Mouse (Mus musculus): ENCODE measurements around the gene Fam213a.
"Not testable (repeated sequence)": the region's sequence is repeated elsewhere in the genome, so short reads cannot be mapped to it uniquely, and the experiment has no call there.

The Fam213a gene

GRCm38 (mm10) chr14:41013630-41014613 is at the start of gene Fam213a:
Gene Fam213a, minus strand, starts transcription at chr14:41013788.
- DNase-seq (ENCODE audit: low read depth, low spot score), result peak; percentile 67

DNA sequence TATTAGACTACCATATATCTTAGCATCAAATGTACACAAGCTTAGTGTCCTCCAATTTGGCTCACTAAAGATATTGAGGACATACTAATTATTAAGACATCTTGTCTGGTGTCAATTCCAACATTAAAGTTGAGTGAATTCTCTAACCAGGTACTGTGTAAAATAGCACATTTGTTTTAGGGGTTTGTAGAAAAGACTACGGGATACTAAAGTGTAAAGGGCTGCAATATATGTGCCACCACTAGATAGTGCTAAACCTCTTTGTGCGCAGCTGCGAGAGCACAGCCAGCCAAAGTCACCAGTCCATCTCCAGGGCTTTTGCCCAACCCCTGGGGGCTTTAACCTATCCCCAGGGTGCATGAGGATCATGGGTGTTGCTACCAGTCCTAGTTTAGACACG is 39.6 kb upstream of the Fam213a start:
- DNase-seq (ENCODE audit: low read depth, low spot score), result not testable (repeated sequence)

GRCm38 (mm10) chr14:41052481-41052880 is 38.9 kb upstream of the Fam213a start:
- DNase-seq (ENCODE audit: low read depth, low spot score), result no peak

DNA sequence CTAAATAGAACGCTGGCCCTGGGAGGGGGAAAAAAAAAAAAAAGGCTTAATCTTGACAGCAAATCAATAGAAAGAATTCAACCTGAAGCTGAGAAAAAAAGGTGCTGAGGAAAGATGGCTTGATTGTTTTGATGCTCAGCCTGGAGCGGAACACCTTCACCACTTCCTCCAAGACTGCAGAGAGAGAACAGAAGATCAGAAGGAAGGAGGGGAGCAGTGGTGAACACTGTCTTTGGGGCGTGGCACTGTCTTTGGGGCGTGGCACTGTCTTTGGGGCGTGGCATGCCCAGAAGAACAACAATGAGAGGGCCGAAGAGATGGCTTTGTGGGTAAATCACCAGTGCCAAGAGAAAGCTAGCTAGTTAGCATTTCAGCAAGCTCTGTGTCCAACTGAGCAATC is 36.9 kb upstream of the Fam213a start:
- no peak for DNase-seq (ENCODE audit: low read depth, low spot score)

- no peak for DNase-seq (ENCODE audit: low read depth, low spot score)
Observed at GRCm38 (mm10) chr14:41047402-41047801, 33.8 kb upstream of the Fam213a start.

- DNase-seq (ENCODE audit: low read depth, low spot score), result peak; percentile 70
Observed at GRCm38 (mm10) chr14:41035146-41035798, 21.7 kb upstream of the Fam213a start.

- DNase-seq (ENCODE audit: low read depth, low spot score), result peak; percentile 83
Observed at GRCm38 (mm10) chr14:41033135-41034110, 19.8 kb upstream of the Fam213a start.

DNA sequence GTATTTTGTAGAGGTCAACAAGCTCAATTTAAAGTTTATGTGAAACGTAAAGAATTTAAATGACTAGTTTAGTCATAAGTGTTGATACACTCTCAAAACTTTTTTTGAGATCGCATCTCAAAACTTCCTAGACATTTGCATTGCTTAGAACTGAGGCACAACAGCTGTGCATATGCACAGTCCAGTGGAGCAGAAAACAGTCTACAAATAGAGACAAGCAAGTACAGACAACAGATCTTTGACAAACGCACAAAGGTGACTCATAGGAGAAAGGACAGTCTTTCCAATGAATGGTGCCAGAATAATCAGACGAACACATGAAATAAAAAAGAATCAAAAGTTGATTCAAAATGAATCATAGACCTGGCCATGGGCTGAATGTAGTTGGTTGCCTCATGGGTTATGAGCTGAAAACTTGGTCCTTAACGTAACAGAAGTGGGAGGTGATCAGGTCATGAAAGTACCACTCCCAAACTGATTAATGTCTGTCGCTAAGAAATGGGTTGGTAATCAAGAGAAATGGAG is 17.5 kb upstream of the Fam213a start:
- DNase-seq (ENCODE audit: low read depth, low spot score), result peak; percentile 44

DNA sequence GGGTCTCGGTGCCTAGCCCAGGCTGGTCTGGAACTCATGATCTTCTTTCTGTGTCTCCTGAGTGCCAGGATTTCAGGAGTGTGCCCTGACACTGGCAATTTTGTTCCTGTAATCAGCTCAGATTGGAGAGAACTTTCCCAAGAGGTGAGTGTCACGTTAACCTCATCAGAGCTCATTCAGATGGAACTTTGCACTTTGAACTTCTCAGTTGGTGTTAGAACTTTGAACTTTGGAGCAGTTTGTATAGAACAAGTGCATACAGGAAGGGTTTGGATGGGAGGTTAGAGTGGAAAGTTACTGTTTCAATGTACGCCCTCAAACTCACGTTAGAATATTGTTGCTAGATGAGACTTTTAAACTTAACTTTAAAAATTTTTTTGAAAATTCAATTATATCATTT is 15.7 kb upstream of the Fam213a start:
- no peak for DNase-seq (ENCODE audit: low read depth, low spot score)

DNA sequence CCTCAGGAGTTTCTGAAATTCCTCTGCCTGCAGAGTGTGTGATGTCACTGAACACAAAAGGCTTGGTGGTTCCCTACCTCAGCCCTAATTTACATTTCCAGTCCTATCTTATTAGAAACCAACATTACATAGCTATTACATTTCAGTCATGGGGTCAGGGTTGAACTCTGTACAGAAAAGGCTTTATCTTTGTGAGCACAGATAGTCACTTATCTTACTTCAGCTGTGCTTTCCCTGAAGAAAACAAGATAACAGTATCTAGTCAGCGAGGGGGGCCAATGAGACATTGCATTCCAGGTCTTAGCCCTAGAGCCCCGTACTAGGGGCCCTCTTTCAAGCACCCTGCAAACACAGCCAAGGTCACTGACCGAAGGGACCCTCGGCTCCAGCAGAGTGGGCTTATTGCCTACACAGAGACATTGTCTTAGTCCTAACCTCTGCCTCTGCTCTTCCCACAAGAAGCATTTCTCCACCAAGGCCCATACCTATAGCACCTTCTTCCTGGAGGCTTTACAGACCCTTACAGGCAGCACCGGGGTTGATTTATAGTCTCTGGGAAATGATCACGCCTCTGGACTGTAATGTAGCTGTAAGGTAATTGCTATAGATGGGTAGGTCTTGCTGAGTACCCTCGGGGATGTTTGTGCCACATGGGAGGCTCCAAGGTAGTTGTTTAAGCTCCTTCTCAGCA is 12.2 kb upstream of the Fam213a start:
- DNase-seq (ENCODE audit: low read depth, low spot score), result no peak

- DNase-seq (ENCODE audit: low read depth, low spot score), result no peak
Observed at GRCm38 (mm10) chr14:41025087-41025486, 11.5 kb upstream of the Fam213a start.

GRCm38 (mm10) chr14:41021246-41021645 is 7.7 kb upstream of the Fam213a start:
- no peak for DNase-seq (ENCODE audit: low read depth, low spot score)

- DNase-seq (ENCODE audit: low read depth, low spot score), result peak; percentile 47
Observed at GRCm38 (mm10) chr14:41017460-41017859, 3.9 kb upstream of the Fam213a start.

- DNase-seq (ENCODE audit: low read depth, low spot score), result no peak
Observed at GRCm38 (mm10) chr14:41014701-41015240, 1.2 kb upstream of the Fam213a start.

DNA sequence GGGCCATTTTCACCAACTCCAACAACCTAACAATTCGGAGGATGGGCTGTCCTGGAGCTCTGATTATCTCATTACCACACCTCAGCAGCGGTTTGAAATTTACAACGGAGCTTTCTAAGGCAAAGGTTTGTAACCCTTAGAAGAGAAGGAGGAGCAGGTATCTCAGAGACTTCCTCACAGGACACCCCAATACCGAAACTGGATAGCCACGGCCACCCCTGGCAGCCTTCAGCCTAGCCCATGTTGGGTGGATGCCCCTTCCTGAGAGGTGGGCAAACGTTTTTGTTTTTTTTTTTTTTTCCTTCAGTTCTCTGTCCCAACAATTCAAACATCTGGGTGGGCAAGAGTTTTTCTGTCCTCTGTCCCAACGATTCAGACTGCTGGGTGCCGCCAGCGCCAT is 445 bp downstream of the Fam213a start:
- no peak for DNase-seq (ENCODE audit: low read depth, low spot score)

DNA sequence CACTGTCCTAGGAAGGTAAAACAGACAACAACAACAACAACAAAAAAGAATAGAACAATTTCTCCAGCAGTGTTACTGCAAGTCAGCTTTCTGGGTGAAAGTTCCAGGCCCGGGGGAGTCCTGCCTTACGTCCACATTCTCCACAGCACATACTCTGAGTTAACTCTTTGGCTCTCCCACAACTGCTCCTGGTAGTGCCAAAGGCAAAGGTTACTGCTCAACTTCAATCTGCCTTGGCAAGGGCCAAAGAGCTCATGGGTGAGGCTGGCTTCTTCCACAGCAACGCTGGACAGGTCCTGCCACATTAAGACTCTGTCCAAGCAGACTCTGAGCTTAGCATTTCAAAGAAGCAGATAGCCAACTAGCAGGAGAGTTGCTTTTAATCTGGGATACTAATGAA is 1.7 kb downstream of the Fam213a start:
- DNase-seq (ENCODE audit: low read depth, low spot score), result no peak

- peak; percentile 12 for DNase-seq (ENCODE audit: low read depth, low spot score)
Observed at GRCm38 (mm10) chr14:41008138-41008537, 5.5 kb downstream of the Fam213a start.

- DNase-seq (ENCODE audit: low read depth, low spot score), result no peak
Observed at GRCm38 (mm10) chr14:41007641-41008040, 5.9 kb downstream of the Fam213a start.

- no peak for DNase-seq (ENCODE audit: low read depth, low spot score)
Observed at GRCm38 (mm10) chr14:41006899-41007298, 6.7 kb downstream of the Fam213a start.

GRCm38 (mm10) chr14:41006263-41006662 is 7.3 kb downstream of the Fam213a start:
- no peak for DNase-seq (ENCODE audit: low read depth, low spot score)

Data from 3T3-L1 (cell line).